Mouse (Mus musculus) monocyte, adult 5-6 weeks (primary cell): ENCODE data around the gene Sorcs1. TPM values are rescaled to one million over a fixed set of nuclear protein-coding genes. Genes with fewer than 3 reads are reported as not detected.

Experiments
- ATAC-seq: fragments of 153-309, 156-312 bp; replicated peaks from 2 replicates; pipeline ENCODE4 v1.8.0; 2017; ENCODE audit warnings: mild to moderate bottlenecking; ENCODE audit not compliant: low TSS enrichment, insufficient number of reproducible peaks, severe bottlenecking, poor library complexity, low FRiP score
- total RNA-seq: library from RNA; stranded (forward); fragments of 200-1000, 200-491, 200-594 nt; gene quantifications from 3 replicates; pipeline ENCODE4 v1.2.3, GENCODE M21; 2017

Gene Sorcs1
- total RNA-seq, 1 experiment from 2014 or later: not detected

GRCm38 (mm10) chr19:50327804-50328203 lies 350.6 kb downstream of the Sorcs1 start:
- ATAC-seq: no peak

GRCm38 (mm10) chr19:50326151-50326550 lies 352.3 kb downstream of the Sorcs1 start:
- no peak for ATAC-seq

DNA sequence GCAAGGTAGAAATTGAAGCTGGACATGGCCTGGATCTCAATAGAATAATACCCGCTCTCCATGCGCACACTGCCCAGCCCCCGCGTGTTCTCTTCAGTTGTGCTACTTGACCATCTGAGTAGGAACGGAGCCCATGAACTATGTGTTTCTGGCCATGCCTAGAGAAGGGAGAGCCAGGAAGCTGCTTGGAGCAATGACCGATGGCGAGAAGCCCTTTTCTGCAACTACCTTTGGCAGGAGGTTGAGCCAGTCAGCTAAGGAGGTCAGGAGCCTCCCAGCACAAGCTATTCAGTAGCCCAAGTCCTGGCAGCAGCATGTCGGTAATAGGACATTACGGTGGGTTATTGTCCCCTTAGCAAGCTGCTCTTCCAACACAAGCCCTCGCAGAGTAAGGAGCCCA lies 352.8 kb downstream of the Sorcs1 start:
- ATAC-seq: no peak

- ATAC-seq: no peak
Observed at GRCm38 (mm10) chr19:50307046-50307445, 371.4 kb downstream of the Sorcs1 start.

GRCm38 (mm10) chr19:50294205-50294604 lies 384.2 kb downstream of the Sorcs1 start:
- ATAC-seq: no peak

GRCm38 (mm10) chr19:50264450-50264849 lies 414.0 kb downstream of the Sorcs1 start:
- no peak for ATAC-seq

DNA sequence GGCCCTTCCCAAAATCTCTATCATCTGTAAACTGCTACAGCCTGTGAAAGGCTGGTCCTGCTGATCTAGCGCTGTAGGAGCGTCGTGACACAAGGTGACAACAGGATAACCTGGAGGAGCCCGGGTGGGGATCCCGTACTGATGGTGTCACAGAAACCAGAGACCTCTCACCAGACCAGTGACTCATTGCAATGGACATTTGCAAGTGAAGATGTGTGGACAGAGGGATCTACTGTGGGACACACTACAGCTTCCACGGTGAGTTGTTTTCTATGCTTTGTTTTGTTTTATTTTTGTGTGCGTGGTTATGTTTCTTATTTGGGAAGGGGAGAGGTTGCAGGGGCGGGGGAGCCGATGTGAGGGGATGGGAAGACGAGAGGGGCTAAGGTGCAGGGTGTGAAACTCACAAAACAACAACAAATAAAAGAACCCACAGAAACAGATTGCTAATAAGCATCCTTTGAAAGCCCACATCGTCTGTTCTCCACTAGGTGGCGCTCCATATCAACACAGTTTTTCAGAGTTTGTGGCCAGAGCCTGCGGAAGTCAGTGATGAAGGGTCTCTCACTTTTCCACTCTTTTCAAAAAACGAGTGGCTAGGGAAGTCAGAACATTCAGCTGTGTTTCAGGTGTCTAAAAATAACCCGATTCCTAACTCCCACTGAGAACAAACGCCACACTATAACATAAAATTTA lies 419.6 kb downstream of the Sorcs1 start:
- no peak for ATAC-seq

DNA sequence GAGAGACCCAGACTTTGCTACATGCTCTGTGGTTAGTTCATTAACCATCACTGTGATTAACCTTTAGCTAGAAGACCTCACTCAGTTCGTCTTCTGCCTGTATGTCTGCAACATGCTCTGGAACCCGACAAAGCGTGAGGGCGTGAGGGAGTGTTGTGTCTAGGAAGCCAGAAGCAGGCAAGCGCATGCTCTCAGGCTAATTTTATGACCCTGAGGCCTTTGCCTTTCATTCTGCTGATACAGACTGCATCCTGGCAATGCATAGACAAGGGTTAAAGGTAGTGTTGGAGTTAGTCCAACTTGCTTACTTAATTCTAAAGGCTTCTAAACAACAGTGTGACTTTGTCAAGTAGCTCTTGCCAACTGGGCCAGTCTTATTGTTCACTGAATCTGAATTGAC lies 458.0 kb downstream of the Sorcs1 start:
- ATAC-seq: no peak

DNA sequence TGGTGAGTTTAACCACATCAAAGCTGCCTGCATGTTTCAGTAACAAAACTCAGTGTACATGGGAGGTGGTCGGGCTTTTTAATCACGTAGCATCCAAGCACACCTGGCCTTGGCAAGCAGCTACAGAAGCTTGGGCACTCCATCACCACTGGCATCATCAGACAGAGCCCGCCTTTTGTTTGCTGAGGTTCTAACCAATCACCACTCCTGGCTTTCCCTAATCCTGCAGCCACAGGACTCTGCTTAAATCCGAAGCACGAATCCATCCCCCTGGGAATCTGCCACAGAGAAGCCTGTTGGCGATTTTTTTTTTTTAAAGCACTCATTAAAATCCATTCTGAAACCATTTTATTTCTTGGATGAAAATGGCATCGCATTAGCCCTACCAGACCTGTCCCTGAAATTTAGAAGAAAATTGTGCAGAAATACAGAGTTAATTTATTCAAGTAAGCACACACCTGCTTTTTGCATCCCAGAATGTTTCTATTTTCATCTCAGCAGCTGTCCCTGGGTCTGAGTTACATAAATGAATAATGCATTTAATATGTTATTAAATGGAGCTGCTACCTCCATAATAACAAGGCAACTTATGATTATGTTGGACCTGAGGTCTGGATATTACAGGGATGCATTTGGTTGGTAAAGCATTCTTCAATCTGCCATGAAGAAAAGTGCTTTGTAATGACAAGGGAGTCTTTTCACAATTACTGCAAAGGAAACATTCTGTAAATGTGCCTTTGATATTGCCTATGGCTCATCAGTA lies 463.8 kb downstream of the Sorcs1 start:
- ATAC-seq: no peak

DNA sequence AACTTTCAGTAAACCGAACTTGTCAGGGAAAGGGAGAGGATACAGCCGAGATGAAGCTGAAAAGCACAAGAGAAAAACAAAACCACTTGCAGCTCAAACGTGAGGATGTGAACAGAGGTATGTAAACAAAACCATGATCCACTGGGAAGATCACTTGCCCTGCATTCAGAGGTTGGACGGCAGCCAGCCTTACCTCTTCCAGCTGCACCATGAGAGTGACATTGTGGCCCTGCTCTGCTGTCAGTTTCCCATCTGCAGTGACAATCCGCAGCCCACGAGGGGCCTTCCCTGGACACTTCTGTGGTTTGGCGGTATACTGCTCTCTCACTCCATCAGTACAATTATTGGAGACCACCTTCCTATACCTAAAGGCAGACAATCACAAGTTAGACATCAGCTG lies 468.0 kb downstream of the Sorcs1 start:
- ATAC-seq: no peak

DNA sequence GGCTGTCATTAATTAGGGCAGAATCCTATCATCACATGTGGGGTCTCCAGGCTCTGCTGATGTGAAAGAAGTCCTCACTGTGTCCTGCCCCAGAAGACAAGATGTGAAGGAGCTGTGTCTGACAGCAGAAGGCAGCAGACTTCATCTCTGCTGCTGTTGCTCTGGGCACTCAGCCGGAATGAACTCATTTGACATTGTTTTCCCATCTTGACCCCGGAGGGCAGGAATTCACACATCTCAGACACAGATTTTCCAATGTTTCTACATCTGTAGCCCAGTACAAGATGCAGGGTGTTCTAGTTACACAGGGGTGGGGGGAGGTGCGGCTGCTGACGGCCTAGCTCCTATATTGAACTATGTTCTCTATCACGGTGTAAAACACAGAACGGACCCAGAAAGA lies 474.1 kb downstream of the Sorcs1 start:
- no peak for ATAC-seq

GRCm38 (mm10) chr19:50196592-50196991 lies 481.9 kb downstream of the Sorcs1 start:
- ATAC-seq: no peak

DNA sequence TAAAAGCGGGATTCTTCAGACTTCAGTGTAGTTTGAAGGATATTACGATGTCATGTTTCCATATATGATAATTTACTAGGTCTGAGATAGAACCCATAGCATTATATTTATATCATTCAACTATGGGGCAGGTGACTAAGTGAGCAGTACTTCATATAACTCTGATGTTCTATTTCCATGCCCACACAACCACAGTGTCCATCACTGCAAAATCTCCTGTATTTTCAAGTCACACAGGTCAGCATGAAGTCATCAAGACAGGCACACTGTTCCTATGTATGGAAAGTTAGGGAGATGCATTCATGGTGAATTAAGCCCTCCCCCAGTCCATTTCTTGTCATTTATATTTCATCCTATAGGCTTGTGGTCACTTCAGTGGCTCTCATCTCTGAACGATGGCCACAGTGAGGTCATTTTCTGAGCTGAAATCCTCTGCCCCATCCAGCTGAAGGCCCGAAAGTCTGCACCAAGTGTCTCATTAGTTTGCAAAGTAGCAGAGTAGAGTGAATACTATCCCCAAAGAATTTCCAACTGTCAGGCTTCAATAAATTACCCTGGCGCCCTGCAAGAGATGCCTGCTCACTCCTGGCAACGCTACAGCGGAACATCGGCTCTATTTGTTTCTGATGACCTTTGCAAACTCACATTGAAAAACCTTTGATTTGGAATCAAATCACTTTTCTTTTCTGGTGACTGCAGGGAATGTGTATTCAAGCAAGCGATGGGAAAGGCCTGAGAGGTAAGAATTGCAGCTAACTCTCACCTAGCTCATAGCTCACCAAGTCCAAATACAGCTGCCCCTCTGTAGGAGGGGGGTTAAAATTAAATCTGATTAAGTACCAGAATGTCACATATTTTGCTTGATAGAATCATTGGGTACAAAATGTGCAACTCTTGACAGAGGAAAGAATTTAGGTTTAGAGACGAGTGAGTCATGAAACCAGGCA lies 492.4 kb downstream of the Sorcs1 start:
- ATAC-seq: no peak

GRCm38 (mm10) chr19:50184901-50185623 lies 493.4 kb downstream of the Sorcs1 start:
- no peak for ATAC-seq

- ATAC-seq: no peak
Observed at GRCm38 (mm10) chr19:50178851-50179250, 499.6 kb downstream of the Sorcs1 start.

DNA sequence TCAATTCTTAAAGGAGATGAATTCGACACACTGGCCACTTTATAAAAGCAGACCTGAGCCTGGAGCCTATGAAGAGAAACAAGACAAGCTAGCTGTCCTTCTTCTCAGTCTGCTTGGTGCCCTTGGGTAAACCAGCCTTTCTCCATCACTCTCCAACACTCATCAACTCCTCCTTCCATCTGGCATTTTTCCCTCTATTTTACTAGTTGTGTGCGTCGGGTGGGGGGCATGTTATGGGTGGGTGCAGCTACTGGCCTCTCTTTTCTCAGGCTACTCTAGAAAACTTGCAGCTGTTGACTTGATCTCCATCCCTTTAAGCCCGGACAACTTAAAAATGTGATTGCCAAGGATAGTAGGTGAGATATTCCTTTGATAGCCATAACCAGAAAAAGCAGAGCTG lies 500.3 kb downstream of the Sorcs1 start:
- no peak for ATAC-seq

DNA sequence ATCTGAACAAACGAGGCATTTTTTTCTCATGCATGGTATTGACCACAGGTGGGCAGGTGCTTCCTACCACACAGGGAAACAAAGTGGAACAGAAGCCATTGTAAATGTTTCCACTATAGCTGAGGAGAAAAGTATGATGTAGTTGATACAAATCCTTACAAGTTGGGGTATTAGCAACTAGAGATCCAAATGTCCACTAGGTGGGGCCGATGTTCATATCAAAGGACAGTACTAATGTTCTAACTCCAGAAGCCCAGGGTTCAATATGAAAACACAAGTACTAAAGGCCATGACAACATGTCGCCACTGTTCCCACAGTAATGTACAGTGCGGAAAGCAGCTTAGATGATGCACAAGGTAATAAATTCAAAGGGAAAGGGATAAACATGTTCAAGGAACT lies 506.6 kb downstream of the Sorcs1 start:
- ATAC-seq: no peak

DNA sequence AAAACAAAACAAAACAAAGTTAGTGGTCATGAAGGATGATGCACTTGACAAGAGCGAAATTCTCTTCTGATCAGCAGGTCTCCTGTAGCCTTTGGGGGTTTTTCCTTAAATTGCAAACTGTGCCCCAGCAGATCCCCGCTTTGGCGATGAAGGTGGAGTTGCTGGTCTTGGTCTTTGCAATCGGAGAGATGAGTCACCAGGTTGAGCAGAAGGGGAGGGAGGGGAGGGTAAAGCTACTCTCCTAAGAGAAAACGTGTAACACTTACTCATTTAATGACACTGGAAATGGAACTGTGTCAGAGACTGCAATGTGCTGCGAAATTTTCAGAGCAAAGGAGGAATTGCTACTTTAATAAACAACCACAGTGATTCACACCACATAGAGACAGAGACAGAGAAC lies 527.3 kb downstream of the Sorcs1 start:
- ATAC-seq: no peak

GRCm38 (mm10) chr19:50145919-50146318 lies 532.5 kb downstream of the Sorcs1 start:
- no peak for ATAC-seq
